8 mouse cellular contexts compared by ENCODE assay signal in the genomic region with DNA sequence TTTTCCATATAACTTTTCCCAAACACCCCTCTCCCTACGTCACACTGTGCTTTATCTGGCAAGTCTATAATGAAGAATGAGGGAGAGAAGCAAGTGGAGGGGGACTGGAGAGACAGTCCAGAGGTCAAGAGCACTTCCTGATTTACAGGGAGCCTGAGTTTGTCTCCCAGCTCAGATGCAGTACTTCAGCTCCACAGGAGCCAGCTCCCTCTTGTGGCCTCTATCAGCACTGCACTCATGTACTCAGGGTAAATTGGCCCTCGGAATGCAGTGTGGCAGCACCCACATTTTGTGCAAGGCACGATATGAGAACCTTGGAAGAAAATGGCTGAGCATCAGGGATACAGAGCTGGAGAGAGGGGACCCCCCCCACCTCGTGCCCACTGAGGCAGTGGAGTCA. TPM values are rescaled to one million over a fixed set of nuclear protein-coding genes. Genes with fewer than 3 reads are reported as not detected.
DNase-seq lines count a peak whose midpoint lies in the region; ATAC-seq and TF ChIP-seq lines count a peak whose summit lies in the region.

No protein-coding gene starts in this region.

- no peak overlapping the region for H3K4me3 ChIP-seq in midbrain, embryonic 14.5 days (replicated peaks; ENCODE audit: low read depth, low read length)
- no peak overlapping the region for H3K4me3 ChIP-seq in midbrain, embryonic 16.5 days (ENCODE audit: low read depth, low read length)
- no peak overlapping the region for H3K4me3 ChIP-seq in intestine, embryonic 16.5 days (ENCODE audit: low read length)
- H3K4me3 ChIP-seq in liver, embryonic 14.5 days (ENCODE audit: insufficient read depth in 1 of 2, low read depth in 2 of 2, low read length in 2 of 2) = no peak overlapping the region

- no peaks in the 10 kb centered on the region for H3K36me3 ChIP-seq in midbrain, embryonic 14.5 days (ENCODE audit: control insufficient read depth, insufficient read depth, low read length)
- no peaks in the 10 kb centered on the region for H3K36me3 ChIP-seq in midbrain, embryonic 16.5 days (ENCODE audit: control insufficient read depth, insufficient read depth, low read length)
- no peaks in the 10 kb centered on the region for H3K36me3 ChIP-seq in intestine, embryonic 16.5 days (ENCODE audit: control insufficient read depth, insufficient read depth, low read length)
- H3K36me3 ChIP-seq in liver, embryonic 14.5 days (replicated peaks; ENCODE audit: control insufficient read depth, insufficient read depth, low read depth) = no peaks in the 10 kb centered on the region

- H3K27me3 ChIP-seq in midbrain, embryonic 14.5 days (ENCODE audit: control insufficient read depth, insufficient read depth, low read length) = no peaks in the 10 kb centered on the region
- H3K27me3 ChIP-seq in midbrain, embryonic 16.5 days (ENCODE audit: control insufficient read depth, insufficient read depth, low read depth, low read length) = 0 out of 2 replicates have a peak, but pooled peaks cover 3% of the 10 kb centered on the region
- no peaks in the 10 kb centered on the region for H3K27me3 ChIP-seq in intestine, embryonic 16.5 days (replicated peaks; ENCODE audit: control insufficient read depth, insufficient read depth, low read length)
- H3K27me3 ChIP-seq in liver, embryonic 14.5 days (ENCODE audit: control insufficient read depth, insufficient read depth, low read length) = no peaks in the 10 kb centered on the region

- TF ChIP-seq CTCF in liver, embryonic 14.5 days (IDR thresholded peaks at IDR 0.05; ENCODE audit: low read depth) = peak; percentile 94

- 15% methylated on average over 4 of the region's 4 CpGs for WGBS in midbrain, embryonic 14.5 days
- WGBS in midbrain, embryonic 16.5 days = 12% methylated on average over 4 of the region's 4 CpGs
- WGBS in intestine, embryonic 16.5 days = 15% methylated on average over 4 of the region's 4 CpGs
- WGBS in liver, embryonic 14.5 days (ENCODE audit: insufficient replicate concordance) = 10% methylated on average over 4 of the region's 4 CpGs

- no peak for TF ChIP-seq EP300 in liver, embryonic 14.5 days (IDR thresholded peaks at IDR 0.05; ENCODE audit: low read depth)

- DNase-seq in adrenal gland, adult (ENCODE audit: inconsistent age in 2 of 2, low spot score in 1 of 2) = peak; percentile 35 to 83
- DNase-seq in adrenal gland, postnatal 4 days (ENCODE audit: low spot score in 2 of 2) = no peak
- DNase-seq in midbrain, embryonic 14.5 days = peak; percentile 79
- DNase-seq in cerebellum, postnatal 10 days = peak; percentile 78 to 85
- peak in 2 of 3 experiments; percentile 22 for DNase-seq in liver, embryonic 14.5 days (ENCODE audit: low read depth in 3 of 3, low spot score in 3 of 3)
- DNase-seq in right cerebral cortex, adult 18-20 months = peak; percentile 68

- no peak overlapping the region for H3K27ac ChIP-seq in midbrain, embryonic 14.5 days (replicated peaks; ENCODE audit: low read depth, low read length)
- no peak overlapping the region for H3K27ac ChIP-seq in midbrain, embryonic 16.5 days (ENCODE audit: low read length)
- no peak overlapping the region for H3K27ac ChIP-seq in intestine, embryonic 16.5 days (ENCODE audit: low read length)
- no peak overlapping the region for H3K27ac ChIP-seq in liver, embryonic 14.5 days

- H3K4me2 ChIP-seq in midbrain, embryonic 14.5 days (ENCODE audit: low read length) = no peak overlapping the region
- no peak overlapping the region for H3K4me2 ChIP-seq in midbrain, embryonic 16.5 days (ENCODE audit: low read length)
- H3K4me2 ChIP-seq in intestine, embryonic 16.5 days (ENCODE audit: low read depth, low read length) = no peak overlapping the region
- H3K4me2 ChIP-seq in liver, embryonic 14.5 days (ENCODE audit: low read depth) = no peak overlapping the region

- H3K9ac ChIP-seq in midbrain, embryonic 14.5 days (replicated peaks; ENCODE audit: low read length) = no peak overlapping the region
- no peak overlapping the region for H3K9ac ChIP-seq in midbrain, embryonic 16.5 days (ENCODE audit: low read depth, low read length)
- no peak overlapping the region for H3K9ac ChIP-seq in intestine, embryonic 16.5 days (ENCODE audit: low read depth, low read length)
- no peak overlapping the region for H3K9ac ChIP-seq in liver, embryonic 14.5 days (replicated peaks)

- no peak for ATAC-seq in midbrain, embryonic 14.5 days (ENCODE audit: low FRiP score, low TSS enrichment)
- no peak for ATAC-seq in midbrain, embryonic 16.5 days
- peak; percentile 46; the same call in 1 of the 2 replicates for ATAC-seq in intestine, embryonic 16.5 days
- ATAC-seq in liver, embryonic 14.5 days (ENCODE audit: insufficient read depth) = no peak

- H3K9me3 ChIP-seq in midbrain, embryonic 14.5 days (ENCODE audit: control insufficient read depth, low read length) = no peaks in the 10 kb centered on the region
- no peaks in the 10 kb centered on the region for H3K9me3 ChIP-seq in midbrain, embryonic 16.5 days (replicated peaks; ENCODE audit: control insufficient read depth, low read length, poor library complexity, severe bottlenecking)
- no peaks in the 10 kb centered on the region for H3K9me3 ChIP-seq in intestine, embryonic 16.5 days (ENCODE audit: control insufficient read depth, low read length)
- H3K9me3 ChIP-seq in liver, embryonic 14.5 days (ENCODE audit: control insufficient read depth, low read length) = no peaks in the 10 kb centered on the region

- no peaks in the 10 kb centered on the region for H3K4me1 ChIP-seq in midbrain, embryonic 14.5 days (ENCODE audit: control insufficient read depth, insufficient read depth, low read length)
- H3K4me1 ChIP-seq in midbrain, embryonic 16.5 days (ENCODE audit: control insufficient read depth, insufficient read depth, low read length) = no peaks in the 10 kb centered on the region
- H3K4me1 ChIP-seq in intestine, embryonic 16.5 days (ENCODE audit: control insufficient read depth, insufficient read depth, low read length) = no peaks in the 10 kb centered on the region
- no peaks in the 10 kb centered on the region for H3K4me1 ChIP-seq in liver, embryonic 14.5 days (replicated peaks; ENCODE audit: control insufficient read depth in 2 of 2, insufficient read depth in 2 of 2, low read length in 1 of 2)

RNA-seq across cellular contexts. Expression of a gene that starts 15.0 kb away (rescaled TPM):
- total RNA-seq in adrenal gland, postnatal 4 days (2021) = 10 to 100 TPM; 17.3 to 17.7 TPM
- 7.6 and 9.1 TPM in 2 replicates for polyA plus RNA-seq in midbrain, embryonic 14.5 days (2014; fragmentation: Nextera tagmentation; extraction: Ambion mirVana)
- 12.8 and 14.4 TPM in 2 replicates for polyA plus RNA-seq in midbrain, embryonic 16.5 days (2015; fragmentation: Nextera tagmentation; extraction: Ambion mirVana)
- polyA plus RNA-seq in intestine, embryonic 16.5 days (2015; fragmentation: Nextera tagmentation; extraction: Ambion mirVana) = 38.1 and 41.6 TPM in 2 replicates
- polyA plus RNA-seq in liver, embryonic 14.5 days (2012; rRNA removed) = 13.3 and 16.7 TPM in 2 replicates
- 20.6 and 22.5 TPM in 2 replicates for polyA plus RNA-seq in liver, embryonic 14.5 days (2014; fragmentation: Nextera tagmentation; extraction: Ambion mirVana)

RNA-seq across cellular contexts. Expression of a gene that starts 15.6 kb away (rescaled TPM):
- total RNA-seq in adrenal gland, postnatal 4 days (2021) = under 1 TPM; 0.51 to 0.59 TPM
- polyA plus RNA-seq in midbrain, embryonic 14.5 days (2014; fragmentation: Nextera tagmentation; extraction: Ambion mirVana) = 0.38 and 0.77 TPM in 2 replicates
- 2.6 and 2.8 TPM in 2 replicates for polyA plus RNA-seq in midbrain, embryonic 16.5 days (2015; fragmentation: Nextera tagmentation; extraction: Ambion mirVana)
- polyA plus RNA-seq in intestine, embryonic 16.5 days (2015; fragmentation: Nextera tagmentation; extraction: Ambion mirVana) = not detected in 2 replicates
- polyA plus RNA-seq in liver, embryonic 14.5 days (2012; rRNA removed) = not detected in 2 replicates
- not detected in 2 replicates for polyA plus RNA-seq in liver, embryonic 14.5 days (2014; fragmentation: Nextera tagmentation; extraction: Ambion mirVana)

RNA-seq across cellular contexts. Expression of a gene that starts 43.0 kb away (rescaled TPM):
- 10 to 100 TPM in 1 of 2 experiments, 1 to 10 TPM in 1; 4.4 to 15.0 TPM for total RNA-seq in adrenal gland, postnatal 4 days (2021)
- 2.0 and 3.3 TPM in 2 replicates for polyA plus RNA-seq in midbrain, embryonic 14.5 days (2014; fragmentation: Nextera tagmentation; extraction: Ambion mirVana)
- polyA plus RNA-seq in midbrain, embryonic 16.5 days (2015; fragmentation: Nextera tagmentation; extraction: Ambion mirVana) = 4.2 and 4.8 TPM in 2 replicates
- polyA plus RNA-seq in intestine, embryonic 16.5 days (2015; fragmentation: Nextera tagmentation; extraction: Ambion mirVana) = 1.7 and 2.9 TPM in 2 replicates
- 6.9 and 9.5 TPM in 2 replicates for polyA plus RNA-seq in liver, embryonic 14.5 days (2012; rRNA removed)
- 4.5 and 6.0 TPM in 2 replicates for polyA plus RNA-seq in liver, embryonic 14.5 days (2014; fragmentation: Nextera tagmentation; extraction: Ambion mirVana)

RNA-seq across cellular contexts. Expression of a gene that starts 49.0 kb away (rescaled TPM):
- 1 to 10 TPM; 2.4 to 5.0 TPM for total RNA-seq in adrenal gland, postnatal 4 days (2021)
- not detected in 2 replicates for polyA plus RNA-seq in midbrain, embryonic 14.5 days (2014; fragmentation: Nextera tagmentation; extraction: Ambion mirVana)
- polyA plus RNA-seq in midbrain, embryonic 16.5 days (2015; fragmentation: Nextera tagmentation; extraction: Ambion mirVana) = not detected in 2 replicates
- polyA plus RNA-seq in intestine, embryonic 16.5 days (2015; fragmentation: Nextera tagmentation; extraction: Ambion mirVana) = 0.47 and 0.56 TPM in 2 replicates
- polyA plus RNA-seq in liver, embryonic 14.5 days (2012; rRNA removed) = 0.93 and 1.1 TPM in 2 replicates
- 1.6 and 2.1 TPM in 2 replicates for polyA plus RNA-seq in liver, embryonic 14.5 days (2014; fragmentation: Nextera tagmentation; extraction: Ambion mirVana)

RNA-seq across cellular contexts. Expression of a gene that starts 54.8 kb away (rescaled TPM):
- 10 to 100 TPM; 32.0 to 34.8 TPM for total RNA-seq in adrenal gland, postnatal 4 days (2021)
- polyA plus RNA-seq in midbrain, embryonic 14.5 days (2014; fragmentation: Nextera tagmentation; extraction: Ambion mirVana) = 52.7 and 52.9 TPM in 2 replicates
- polyA plus RNA-seq in midbrain, embryonic 16.5 days (2015; fragmentation: Nextera tagmentation; extraction: Ambion mirVana) = 52.0 and 53.6 TPM in 2 replicates
- 17.3 and 19.2 TPM in 2 replicates for polyA plus RNA-seq in intestine, embryonic 16.5 days (2015; fragmentation: Nextera tagmentation; extraction: Ambion mirVana)
- 4.8 and 5.1 TPM in 2 replicates for polyA plus RNA-seq in liver, embryonic 14.5 days (2012; rRNA removed)
- 4.3 and 6.2 TPM in 2 replicates for polyA plus RNA-seq in liver, embryonic 14.5 days (2014; fragmentation: Nextera tagmentation; extraction: Ambion mirVana)

Comparison
In these comparisons a context has a peak if more than half of its experiments do, and no peak if none do; other contexts are left out.
1. DNase-seq: peak in adrenal gland, adult (2 of 2), midbrain, embryonic 14.5 days (single experiment), cerebellum, postnatal 10 days (2 of 2), liver, embryonic 14.5 days (2 of 3) and right cerebral cortex, adult 18-20 months (single experiment); none in adrenal gland, postnatal 4 days (0 of 2).